Mouse (Mus musculus) embryonic facial prominence, embryonic 12.5 days (tissue): ENCODE data around the gene Exoc3l. TPM values are rescaled to one million over a fixed set of nuclear protein-coding genes. Genes with fewer than 3 reads are reported as not detected.

Experiments used
- ATAC-seq: fragments of 200-750 bp; cut with Nextera tagmentation; 2 replicates; pipeline ENCODE4 v1.8.0; 2017; ENCODE audit not compliant: insufficient number of reproducible peaks, insufficient read depth, low FRiP score, low TSS enrichment
- H3K27ac ChIP-seq: fragments of 300-500 bp; sonication (generic); 2 replicates; pipeline ENCODE4 v1.5.1; 2016; ENCODE audit warnings: mild to moderate bottlenecking
- H3K27me3 ChIP-seq: fragments of 300-500 bp; sonication (generic); 2 replicates; pipeline ENCODE4 v1.6.1; 2016; ENCODE audit warnings: mild to moderate bottlenecking, moderate library complexity
- H3K36me3 ChIP-seq: fragments of 300-500 bp; sonication (generic); 2 replicates; pipeline ENCODE4 v1.6.1; 2016; ENCODE audit warnings: mild to moderate bottlenecking
- H3K4me1 ChIP-seq: fragments of 300-500 bp; sonication (generic); 2 replicates; pipeline ENCODE4 v1.6.1; 2016
- H3K4me2 ChIP-seq: fragments of 300-500 bp; sonication (generic); replicated peaks from 2 replicates; pipeline ENCODE4 v1.6.1; 2016; ENCODE audit warnings: mild to moderate bottlenecking, moderate library complexity
- H3K4me3 ChIP-seq: fragments of 300-500 bp; sonication (generic); 2 replicates; pipeline ENCODE4 v1.5.1; 2016; ENCODE audit warnings: mild to moderate bottlenecking
- H3K9ac ChIP-seq: fragments of 300-500 bp; sonication (generic); 2 replicates; pipeline ENCODE4 v1.6.1; 2016; ENCODE audit warnings: mild to moderate bottlenecking, moderate library complexity
- H3K9me3 ChIP-seq: fragments of 300-500 bp; sonication (generic); 2 replicates; pipeline ENCODE4 v1.6.1; 2016; ENCODE audit warnings: mild to moderate bottlenecking, moderate library complexity
- WGBS: fragments of 180-500 bp; shearing (Covaris S2); methylation state at CpG from one replicate; pipeline ENCODE4 v1.1.7; 2016; 5-methylcytosine and 5-hydroxymethylcytosine counted together
- polyA plus RNA-seq: library from polyadenylated mRNA; unstranded; fragments of >200 nt; fragmentation: Nextera tagmentation; extraction: Ambion mirVana; gene quantifications from 2 replicates; pipeline ENCODE4 v1.2.1, GENCODE M21; 2016

Exoc3l gene
- 12.8 and 15.2 TPM in 2 replicates for polyA plus RNA-seq

DNA sequence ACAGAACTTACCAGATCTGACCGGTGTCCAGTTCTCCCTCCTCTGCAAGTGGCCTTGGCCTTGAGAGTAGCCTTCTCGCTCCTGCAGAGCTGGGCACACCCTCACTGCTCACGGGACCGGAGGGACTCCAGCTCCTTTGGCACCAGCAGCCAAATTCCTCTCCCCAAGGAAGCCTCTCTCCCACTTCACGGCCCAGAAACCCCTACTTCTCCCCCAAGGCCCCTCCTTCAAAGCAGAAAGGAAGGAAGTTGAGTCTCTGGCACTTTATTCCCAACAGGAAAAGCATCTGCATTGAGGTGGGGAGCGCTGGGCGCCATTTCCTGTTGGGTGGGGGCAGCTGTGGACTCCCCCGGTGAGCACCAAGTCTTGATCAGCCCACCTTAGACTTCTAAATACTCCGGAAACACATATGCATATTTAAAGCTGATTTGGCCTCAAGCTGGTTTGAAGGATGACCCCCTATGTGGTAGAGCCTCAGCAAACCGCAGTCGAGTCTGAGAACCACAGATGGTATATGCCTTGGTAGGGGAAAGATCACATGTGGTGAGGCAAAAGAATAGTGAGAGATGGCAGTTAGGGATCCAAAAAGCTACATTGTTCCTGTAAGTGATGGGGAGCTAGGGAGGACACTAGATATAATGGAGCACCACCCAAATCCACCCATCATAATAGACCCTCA is at the start of gene Exoc3l:
TSS of gene Exoc3l (minus strand) at position 207 of the 679 bp plus-strand sequence.
- Histone ChIP-seq H3K27ac (no peak within 1 kb of the TSS), H3K36me3 (peaks cover 20% of the 10 kb centered on the region), H3K9me3 (no peaks in the 10 kb centered on the region), H3K4me1 (peaks cover 11% of the 10 kb centered on the region), H3K4me2 (peak within 1 kb of the TSS; percentile 98), H3K4me3 (peak within 1 kb of the TSS; percentile 96), H3K9ac (no peak within 1 kb of the TSS), H3K27me3 (peaks cover 8% of the 10 kb centered on the region; the same call in 1 of the 2 replicates)
- ATAC-seq = no peak
- 66% methylated on average over 11 of the region's 11 CpGs for WGBS

GRCm38 (mm10) chr8:105345061-105345975 is 49.4 kb upstream of the Exoc3l start:
- WGBS = 38% methylated on average over 7 of the region's 7 CpGs

DNA sequence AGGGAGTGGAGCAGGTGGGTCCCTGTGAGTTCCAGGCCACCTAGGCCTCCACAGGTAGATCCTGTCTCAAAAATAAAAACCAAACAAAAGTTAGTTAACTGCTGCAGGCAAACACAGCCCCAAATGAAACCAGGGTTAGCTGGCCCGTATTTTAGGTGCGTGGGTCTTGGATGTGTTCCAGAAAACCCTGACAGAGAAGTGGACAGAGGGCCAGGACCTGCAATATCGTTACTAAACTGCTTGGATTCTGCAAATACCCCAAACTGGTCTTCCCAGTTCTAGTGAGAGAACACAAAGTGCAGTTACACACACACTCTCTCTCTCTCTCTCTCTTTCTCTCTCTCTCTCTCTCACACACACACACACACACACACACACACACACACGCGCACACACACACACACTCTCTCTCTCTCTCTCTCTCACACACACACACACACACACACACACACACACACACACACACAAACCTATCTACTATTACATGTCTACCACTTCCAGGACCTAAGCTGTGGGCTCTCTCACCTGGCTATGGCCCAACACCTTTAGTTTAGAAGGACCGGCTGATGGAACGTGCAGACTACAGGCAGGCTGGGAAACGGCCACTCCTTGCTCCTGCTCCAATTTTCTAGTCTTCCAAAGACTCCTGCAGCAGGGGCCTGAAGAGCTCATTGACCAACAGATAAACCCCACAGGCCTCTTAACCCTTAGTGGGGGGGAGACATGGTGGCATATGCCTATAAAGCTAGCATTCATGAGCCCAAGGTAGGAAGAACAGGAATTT is 48.1 kb upstream of the Exoc3l start:
- H3K36me3 ChIP-seq = no peaks in the 10 kb centered on the region
- no peak overlapping the region for H3K9ac ChIP-seq
- H3K4me2 ChIP-seq = no peak overlapping the region
- H3K27ac ChIP-seq = no peak overlapping the region
- no peaks in the 10 kb centered on the region for H3K27me3 ChIP-seq
- peaks cover 22% of the 10 kb centered on the region for H3K4me1 ChIP-seq
- WGBS = 79% methylated on average over 6 of the region's 8 CpGs
- H3K9me3 ChIP-seq = no peaks in the 10 kb centered on the region
- no peak for ATAC-seq
- no peak overlapping the region for H3K4me3 ChIP-seq

More at GRCm38 (mm10) chr8:105345061-105345975, 49.4 kb upstream of the Exoc3l start:
- Histone ChIP-seq H3K9ac (no peak overlapping the region), H3K27me3 (no peaks in the 10 kb centered on the region), H3K36me3 (no peaks in the 10 kb centered on the region), H3K4me3 (no peak overlapping the region; the same call in 1 of the 2 replicates), H3K9me3 (no peaks in the 10 kb centered on the region), H3K27ac (0 out of 2 replicates have a peak overlapping the region, but pooled peaks have one; percentile 82), H3K4me1 (peaks cover 29% of the 10 kb centered on the region), H3K4me2 (peak overlapping the region; percentile 90; the same call in 1 of the 2 replicates)
- no peak for ATAC-seq

DNA sequence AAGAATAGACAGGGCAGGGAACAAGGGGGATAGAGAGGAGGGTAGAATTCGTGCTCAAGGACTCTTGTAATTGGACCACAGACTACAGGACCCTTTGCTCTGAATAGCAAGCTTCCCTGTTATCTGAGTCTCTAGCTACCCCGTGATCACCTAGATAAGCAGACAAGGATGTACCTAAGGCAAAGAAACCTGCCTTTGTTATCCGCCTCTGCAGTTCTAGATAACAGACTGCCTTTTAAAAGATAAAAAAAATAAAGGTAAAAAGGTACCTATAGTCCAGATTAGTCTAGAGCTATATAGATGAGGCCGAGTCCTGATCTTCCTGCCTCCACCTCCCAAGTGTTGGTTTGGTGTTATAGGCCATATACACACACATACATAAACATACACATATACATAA is 46.9 kb upstream of the Exoc3l start:
- H3K27ac ChIP-seq = no peak overlapping the region
- ATAC-seq = no peak
- 79% methylated on average over 4 of the region's 4 CpGs for WGBS
- H3K4me1 ChIP-seq = peaks cover 22% of the 10 kb centered on the region
- no peaks in the 10 kb centered on the region for H3K9me3 ChIP-seq
- H3K4me3 ChIP-seq = no peak overlapping the region
- H3K4me2 ChIP-seq = no peak overlapping the region
- H3K27me3 ChIP-seq = no peaks in the 10 kb centered on the region
- no peaks in the 10 kb centered on the region for H3K36me3 ChIP-seq
- H3K9ac ChIP-seq = no peak overlapping the region

DNA sequence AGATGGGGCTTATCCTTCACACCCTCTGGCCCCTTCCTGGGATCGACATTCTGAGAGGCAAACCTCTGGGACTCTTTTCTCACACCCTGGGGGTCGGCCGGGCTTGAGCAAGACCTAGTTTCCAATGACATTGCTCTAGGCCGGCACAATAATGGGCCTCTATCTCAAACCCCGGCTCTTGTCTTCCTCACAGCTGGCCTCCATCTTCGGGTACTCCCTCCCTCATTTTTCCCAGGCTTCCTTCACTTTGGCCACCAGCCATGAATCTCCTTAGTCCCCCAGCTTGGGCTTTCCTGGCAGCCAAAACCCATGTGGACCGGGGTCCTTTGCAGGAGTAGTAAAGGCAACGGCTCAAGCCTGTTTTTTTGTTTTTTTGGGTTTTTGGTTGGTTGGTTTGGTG is 45.5 kb upstream of the Exoc3l start:
- Histone ChIP-seq H3K4me1 (peaks cover 16% of the 10 kb centered on the region), H3K9ac (no peak overlapping the region), H3K9me3 (no peaks in the 10 kb centered on the region), H3K4me3 (no peak overlapping the region), H3K27ac (no peak overlapping the region), H3K4me2 (no peak overlapping the region), H3K27me3 (no peaks in the 10 kb centered on the region), H3K36me3 (peaks cover 13% of the 10 kb centered on the region)
- WGBS = 35% methylated on average over 8 of the region's 8 CpGs
- no peak for ATAC-seq

- H3K9ac ChIP-seq = no peak overlapping the region
- H3K4me3 ChIP-seq = no peak overlapping the region
- H3K4me1 ChIP-seq = 0 out of 2 replicates have a peak, but pooled peaks cover 3% of the 10 kb centered on the region
- H3K27ac ChIP-seq = no peak overlapping the region
- no peaks in the 10 kb centered on the region for H3K27me3 ChIP-seq
- ATAC-seq = no peak
- peaks cover 25% of the 10 kb centered on the region for H3K36me3 ChIP-seq
- H3K4me2 ChIP-seq = no peak overlapping the region
- H3K9me3 ChIP-seq = no peaks in the 10 kb centered on the region
- 80% methylated on average over 6 of the region's 6 CpGs for WGBS
Observed at GRCm38 (mm10) chr8:105339886-105340635, 44.2 kb upstream of the Exoc3l start.

DNA sequence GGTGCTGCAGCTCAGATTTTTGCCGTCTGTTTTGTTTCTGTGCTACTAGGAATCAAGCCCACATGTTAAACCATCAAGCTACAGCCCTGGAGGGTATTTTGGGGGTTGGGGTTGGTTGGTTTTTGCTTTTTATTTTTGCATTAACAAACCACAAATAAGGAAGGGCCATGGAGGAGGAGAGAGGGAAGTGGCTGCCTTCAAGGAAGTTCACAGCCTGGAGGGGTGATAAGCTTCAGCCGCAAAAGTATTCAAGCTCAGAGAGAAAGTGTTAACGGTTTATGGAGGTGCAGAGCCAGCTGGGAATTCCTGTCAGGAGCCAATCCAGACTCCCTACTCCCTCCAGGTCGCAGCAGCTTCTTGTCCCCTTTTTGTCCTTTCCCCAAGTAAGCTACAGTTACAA is 43.1 kb upstream of the Exoc3l start:
- H3K4me3 ChIP-seq = no peak overlapping the region
- peaks cover 33% of the 10 kb centered on the region for H3K36me3 ChIP-seq
- no peaks in the 10 kb centered on the region for H3K27me3 ChIP-seq
- peak overlapping the region; percentile 19 for H3K27ac ChIP-seq
- H3K9ac ChIP-seq = no peak overlapping the region
- 46% methylated on average over 4 of the region's 4 CpGs for WGBS
- no peak overlapping the region for H3K4me2 ChIP-seq
- H3K9me3 ChIP-seq = no peaks in the 10 kb centered on the region
- ATAC-seq = no peak
- no peaks in the 10 kb centered on the region for H3K4me1 ChIP-seq

DNA sequence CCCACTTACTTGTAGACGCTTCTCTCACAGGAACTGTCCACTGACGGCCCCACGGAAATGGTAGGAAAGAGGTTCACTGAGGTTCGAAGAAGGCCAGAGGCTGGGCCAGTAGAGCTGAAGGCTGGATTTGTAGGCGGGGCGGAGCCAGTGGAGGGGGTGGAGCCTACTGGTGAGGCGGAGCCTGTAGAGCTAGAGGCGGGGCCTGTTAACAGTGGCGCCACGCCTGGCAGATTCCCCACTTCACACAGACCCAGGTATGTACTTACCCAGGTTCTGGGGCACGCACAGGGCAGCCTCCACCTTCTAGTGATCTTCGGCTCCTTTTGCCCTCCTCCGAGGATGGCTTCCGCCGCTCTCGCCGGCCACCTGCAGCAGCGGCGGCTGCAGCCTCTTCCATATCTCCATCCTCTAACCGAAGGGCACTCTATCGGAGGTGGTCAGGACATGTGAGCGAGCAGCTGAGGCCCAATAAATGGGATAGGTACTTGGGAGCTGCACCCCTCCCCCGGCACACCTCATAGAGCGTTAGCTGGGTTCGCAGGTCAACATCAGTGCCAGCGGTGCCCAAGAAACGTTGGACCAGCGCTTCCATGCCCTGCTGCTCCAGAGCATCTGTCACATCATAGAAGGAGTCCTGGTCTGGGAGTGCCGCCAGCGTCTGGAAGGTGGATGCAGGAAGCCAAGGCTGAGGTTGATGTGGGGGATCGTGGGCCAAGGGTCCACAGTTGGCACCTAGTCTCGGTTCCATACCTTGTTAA is 40.7 kb upstream of the Exoc3l start:
- WGBS = 61% methylated on average over 32 of the region's 32 CpGs

DNA sequence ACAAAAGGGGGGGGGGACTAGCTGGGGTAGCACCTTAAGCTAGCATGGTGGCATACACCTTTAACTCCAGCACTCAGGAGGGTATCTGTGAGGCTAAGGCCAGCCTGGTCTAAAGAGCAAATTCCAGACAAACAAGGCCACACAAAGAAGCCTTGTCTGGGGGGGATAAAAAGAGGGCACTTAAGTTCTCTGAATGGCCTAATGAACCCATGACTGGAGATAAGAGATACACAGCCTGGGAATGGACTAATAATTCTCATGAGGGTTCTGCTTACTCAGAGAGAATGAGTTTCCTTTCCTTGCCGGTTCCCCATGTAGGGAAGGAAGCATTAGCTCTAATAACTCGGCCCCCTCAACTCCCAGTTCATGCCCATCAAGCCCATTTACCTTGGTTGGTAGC is 36.6 kb upstream of the Exoc3l start:
- peaks cover under 1% of the 10 kb centered on the region; the same call in 1 of the 2 replicates for H3K4me1 ChIP-seq
- no peak overlapping the region for H3K9ac ChIP-seq
- ATAC-seq = no peak
- no peak overlapping the region for H3K4me3 ChIP-seq
- H3K4me2 ChIP-seq = no peak overlapping the region
- H3K36me3 ChIP-seq = peaks cover 88% of the 10 kb centered on the region
- H3K27ac ChIP-seq = no peak overlapping the region
- WGBS = 64% methylated on average over 2 of the region's 2 CpGs
- H3K27me3 ChIP-seq = no peaks in the 10 kb centered on the region
- no peaks in the 10 kb centered on the region for H3K9me3 ChIP-seq

More for the DNA sequence above, 40.7 kb upstream of the Exoc3l start:
- no peak for ATAC-seq
- Histone ChIP-seq H3K4me3 (no peak overlapping the region), H3K4me1 (no peaks in the 10 kb centered on the region), H3K9me3 (no peaks in the 10 kb centered on the region), H3K27ac (no peak overlapping the region), H3K36me3 (peaks cover 52% of the 10 kb centered on the region), H3K4me2 (no peak overlapping the region), H3K27me3 (no peaks in the 10 kb centered on the region), H3K9ac (no peak overlapping the region)

DNA sequence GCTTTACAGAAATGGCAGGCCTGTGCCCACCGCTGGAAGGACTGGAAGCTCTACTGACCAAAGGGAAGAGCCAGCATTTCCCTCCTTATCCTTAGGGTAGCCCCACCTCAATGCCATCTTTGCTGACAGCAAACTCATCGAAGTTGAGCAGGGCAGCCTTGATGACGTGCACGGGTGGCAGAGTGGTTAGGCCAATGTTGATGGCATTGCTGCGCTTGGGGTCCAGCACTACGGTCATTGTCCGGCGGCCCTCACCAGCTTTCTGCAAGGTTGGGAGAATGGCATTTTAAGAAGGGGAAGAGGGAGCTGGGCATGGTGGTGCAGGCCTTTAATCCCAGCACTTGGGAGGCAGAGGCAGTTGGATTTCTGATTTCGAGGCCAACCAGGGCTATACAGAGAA is 36.0 kb upstream of the Exoc3l start:
- Histone ChIP-seq H3K9ac (no peak overlapping the region), H3K4me3 (no peak overlapping the region), H3K36me3 (peaks cover 82% of the 10 kb centered on the region), H3K4me2 (no peak overlapping the region), H3K27ac (no peak overlapping the region), H3K9me3 (no peaks in the 10 kb centered on the region), H3K4me1 (peaks cover 5% of the 10 kb centered on the region), H3K27me3 (no peaks in the 10 kb centered on the region)
- 92% methylated on average over 9 of the region's 9 CpGs for WGBS
- ATAC-seq = no peak
